In the genomic region with DNA sequence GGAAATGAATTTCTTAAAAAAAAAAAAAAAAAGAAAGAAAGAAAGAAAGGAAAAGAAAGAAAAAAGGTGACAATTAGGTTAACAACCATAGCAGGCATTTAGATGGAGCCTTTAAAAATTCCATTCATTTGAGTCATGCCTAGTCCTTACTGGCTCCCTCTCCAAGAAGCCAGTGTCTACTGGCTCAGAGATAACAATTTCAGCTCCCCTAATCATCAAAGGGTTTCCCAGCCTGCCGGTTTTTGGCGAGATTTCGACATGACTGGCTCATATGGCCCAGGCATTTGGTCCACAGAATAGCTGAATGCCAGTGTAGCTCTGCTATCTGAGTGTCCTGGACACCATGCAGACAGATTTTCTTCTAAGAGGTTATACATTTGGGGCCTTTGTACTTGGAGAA, we compare ENCODE assay signal across 18 mouse cellular contexts. TPM values are rescaled to one million over a fixed set of nuclear protein-coding genes. Genes with fewer than 3 reads are reported as not detected.
DNase-seq lines count a peak whose midpoint lies in the region; ATAC-seq and TF ChIP-seq lines count a peak whose summit lies in the region.
"Had no signal": no experiment of that assay in that cellular context is flagged by ENCODE, and none has a peak within 500 bp of the region (broad histone marks: within the 10 kb centered on the region; RNA-seq: fewer than 3 reads in every experiment).

No protein-coding gene starts in this region.

- H3K4me3 ChIP-seq in heart, embryonic 16.5 days (ENCODE audit: low read length), result no peak overlapping the region
- H3K4me3 ChIP-seq in hindbrain, embryonic 12.5 days, result no peak overlapping the region
- H3K4me3 ChIP-seq: embryonic facial prominence, embryonic 13.5 days; forebrain, embryonic 12.5 days; liver, embryonic 12.5 days; megakaryocyte, embryonic 14.5 days; myocyte had no signal

- no peak for TF ChIP-seq POLR2A in brain, embryonic 14.5 days (IDR thresholded peaks at IDR 0.05; ENCODE audit: borderline replicate concordance, extremely low read depth, insufficient read depth, insufficient read length, poor library complexity, severe bottlenecking)

- peaks cover 9% of the 10 kb centered on the region; the same call in 1 of the 2 replicates for H3K36me3 ChIP-seq in heart, embryonic 16.5 days (ENCODE audit: control insufficient read depth, insufficient read depth)
- no peaks in the 10 kb centered on the region for H3K36me3 ChIP-seq in hindbrain, embryonic 12.5 days
- H3K36me3 ChIP-seq: embryonic facial prominence, embryonic 13.5 days; forebrain, embryonic 12.5 days; liver, embryonic 12.5 days had no signal

- 8% methylated on average over 3 of the region's 3 CpGs for WGBS in heart, embryonic 16.5 days
- 38% methylated on average over 3 of the region's 3 CpGs for WGBS in hindbrain, embryonic 12.5 days

- no peaks in the 10 kb centered on the region for H3K9me3 ChIP-seq in heart, embryonic 16.5 days (replicated peaks; ENCODE audit: control insufficient read depth, low read length)
- no peaks in the 10 kb centered on the region for H3K9me3 ChIP-seq in hindbrain, embryonic 12.5 days (replicated peaks)
- H3K9me3 ChIP-seq: embryonic facial prominence, embryonic 13.5 days; forebrain, embryonic 12.5 days; liver, embryonic 12.5 days; megakaryocyte, embryonic 14.5 days had no signal

- DNase-seq in embryo, embryonic 10 days (ENCODE audit: low spot score), result peak; percentile 9
- no peak for DNase-seq in embryo, embryonic 9.5 days (ENCODE audit: extremely low spot score)
- peak; percentile 34 for DNase-seq in MN1 (ENCODE audit: low spot score)
- peak; percentile 64 for DNase-seq in brain, embryonic 14.5 days (ENCODE audit: low read depth)
- DNase-seq in left cerebral cortex, adult 9 months (ENCODE audit: low spot score in 2 of 2), result no peak
- no peak for DNase-seq in natural killer cell, adult 2 months (ENCODE audit: low spot score in 2 of 2)
- DNase-seq: cerebellum, adult 18-20 months; kidney, adult 2 months had no signal

- H3K9ac ChIP-seq in heart, embryonic 16.5 days (ENCODE audit: low read length), result no peak overlapping the region
- no peak overlapping the region for H3K9ac ChIP-seq in hindbrain, embryonic 12.5 days
- H3K9ac ChIP-seq: embryonic facial prominence, embryonic 13.5 days; forebrain, embryonic 12.5 days; liver, embryonic 12.5 days had no signal

- H3K27ac ChIP-seq in heart, embryonic 16.5 days (ENCODE audit: low read length), result peak overlapping the region; percentile 74
- no peak overlapping the region for H3K27ac ChIP-seq in hindbrain, embryonic 12.5 days
- H3K27ac ChIP-seq: embryonic facial prominence, embryonic 13.5 days; forebrain, embryonic 12.5 days; liver, embryonic 12.5 days had no signal

- peak; percentile 57; the same call in 1 of the 2 replicates for ATAC-seq in heart, embryonic 16.5 days (replicated peaks; ENCODE audit: extremely low read depth, insufficient read depth, low FRiP score)
- no peak for ATAC-seq in hindbrain, embryonic 12.5 days (ENCODE audit: low FRiP score)
- ATAC-seq: hindbrain, embryonic 16.5 days; liver, embryonic 12.5 days had no signal

- TF ChIP-seq CTCF in brain, embryonic 14.5 days (IDR thresholded peaks at IDR 0.05; ENCODE audit: borderline replicate concordance, extremely low read depth, insufficient read depth, insufficient read length), result no peak

- H3K27me3 ChIP-seq in heart, embryonic 16.5 days (ENCODE audit: control insufficient read depth, insufficient read depth, low read length), result no peaks in the 10 kb centered on the region
- H3K27me3 ChIP-seq in hindbrain, embryonic 12.5 days, result no peaks in the 10 kb centered on the region
- H3K27me3 ChIP-seq: embryonic facial prominence, embryonic 13.5 days; liver, embryonic 12.5 days; megakaryocyte, embryonic 14.5 days had no signal

- no peak overlapping the region for H3K4me2 ChIP-seq in heart, embryonic 16.5 days (ENCODE audit: low read depth, low read length)
- H3K4me2 ChIP-seq in hindbrain, embryonic 12.5 days (replicated peaks), result no peak overlapping the region
- H3K4me2 ChIP-seq: embryonic facial prominence, embryonic 13.5 days; forebrain, embryonic 12.5 days; liver, embryonic 12.5 days had no signal

- peaks cover 25% of the 10 kb centered on the region for H3K4me1 ChIP-seq in heart, embryonic 16.5 days (ENCODE audit: control insufficient read depth, insufficient read depth, low read length)
- H3K4me1 ChIP-seq in hindbrain, embryonic 12.5 days, result peaks cover 4% of the 10 kb centered on the region; the same call in 1 of the 2 replicates
- H3K4me1 ChIP-seq: liver, embryonic 12.5 days; megakaryocyte, embryonic 14.5 days had no signal

RNA-seq across cellular contexts. Expression of gene Pdlim3, which starts 18.4 kb away (rescaled TPM):
- polyA plus RNA-seq in brain, embryonic 14.5 days (2012; rRNA removed), result 13.0 and 14.8 TPM in 2 replicates
- 148 and 158 TPM in 2 replicates for polyA plus RNA-seq in heart, embryonic 16.5 days (2015; fragmentation: Nextera tagmentation; extraction: Ambion mirVana)
- 5.7 and 8.0 TPM in 2 replicates for polyA plus RNA-seq in hindbrain, embryonic 12.5 days (2016; fragmentation: Nextera tagmentation; extraction: Ambion mirVana)

RNA-seq across cellular contexts. Expression of gene Ccdc110, which starts 30.8 kb away (rescaled TPM):
- polyA plus RNA-seq in brain, embryonic 14.5 days (2012; rRNA removed), result 0.09 and 0.11 TPM in 2 replicates
- 0.16 TPM in 1 of 2 replicates, not detected in the other for polyA plus RNA-seq in heart, embryonic 16.5 days (2015; fragmentation: Nextera tagmentation; extraction: Ambion mirVana)
- 0.21 TPM in 1 of 2 replicates, not detected in the other for polyA plus RNA-seq in hindbrain, embryonic 12.5 days (2016; fragmentation: Nextera tagmentation; extraction: Ambion mirVana)
- polyA plus RNA-seq: embryonic facial prominence, embryonic 13.5 days; kidney, adult 2 months; large intestine, adult 2 months; liver, embryonic 12.5 days; myocyte; small intestine, adult 2 months had no signal

Comparison
In these comparisons a context has a peak if more than half of its experiments do, and no peak if none do; other contexts are left out.
1. DNase-seq: peak in embryo, embryonic 10 days (single experiment), MN1 (single experiment) and brain, embryonic 14.5 days (single experiment); none in embryo, embryonic 9.5 days (single experiment), left cerebral cortex, adult 9 months (0 of 2) and natural killer cell, adult 2 months (0 of 2).